Mouse (Mus musculus): ENCODE data around the gene Dusp8.

GRCm38 (mm10) chr7:142060185-142060930 lies 35.3 kb downstream of the Dusp8 start:
- TF ChIP-seq CTCF (IDR thresholded peaks at IDR 0.05; ENCODE audit: low read depth) (no peak), EP300 (IDR thresholded peaks at IDR 0.05; ENCODE audit: low read depth) (no peak)
